Mouse (Mus musculus) embryo, embryonic 9.5 days (tissue): Measurements from ENCODE around the gene Rnf115.
"Not testable (repeated sequence)": the region's sequence is repeated elsewhere in the genome, so short reads cannot be mapped to it uniquely, and the experiment has no call there.

ENCODE experiments used
- DNase-seq: peaks from one replicate; pipeline ENCODE4 v3.0.0-alpha.2; 2017; ENCODE audit errors: extremely low spot score

The Rnf115 gene

DNA sequence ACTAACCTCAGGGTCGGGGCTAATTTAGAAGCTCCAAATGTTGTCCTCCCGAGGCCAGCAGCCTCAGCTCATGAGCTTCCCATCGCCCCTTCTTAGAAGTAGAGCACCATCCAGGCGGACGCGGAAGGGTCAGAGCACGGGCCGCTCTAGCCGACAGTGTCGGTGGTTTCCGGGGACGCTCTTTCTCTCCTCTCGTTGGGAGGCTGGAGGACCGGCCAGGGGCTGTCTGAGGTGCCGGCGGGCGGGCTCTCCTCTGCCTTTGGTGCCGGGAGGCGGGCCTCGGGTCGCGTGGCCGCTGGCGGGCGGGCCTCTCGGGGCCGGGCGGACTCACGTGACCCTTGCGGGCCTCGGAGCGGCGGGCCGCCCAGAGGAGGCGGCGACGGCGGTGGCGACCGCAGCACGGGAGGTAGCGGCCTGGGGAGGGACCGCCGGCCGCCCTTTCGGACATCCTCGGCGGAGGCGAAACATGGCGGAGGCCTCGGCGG, at the start of gene Rnf115, which contains the start of gene Polr3c:
Gene Rnf115, plus strand, starts transcription at position 322 of the 485 bp plus-strand sequence.
Gene Polr3c, minus strand, starts transcription at position 286 of the 485 bp plus-strand sequence.
- DNase-seq = peak; percentile 97

DNA sequence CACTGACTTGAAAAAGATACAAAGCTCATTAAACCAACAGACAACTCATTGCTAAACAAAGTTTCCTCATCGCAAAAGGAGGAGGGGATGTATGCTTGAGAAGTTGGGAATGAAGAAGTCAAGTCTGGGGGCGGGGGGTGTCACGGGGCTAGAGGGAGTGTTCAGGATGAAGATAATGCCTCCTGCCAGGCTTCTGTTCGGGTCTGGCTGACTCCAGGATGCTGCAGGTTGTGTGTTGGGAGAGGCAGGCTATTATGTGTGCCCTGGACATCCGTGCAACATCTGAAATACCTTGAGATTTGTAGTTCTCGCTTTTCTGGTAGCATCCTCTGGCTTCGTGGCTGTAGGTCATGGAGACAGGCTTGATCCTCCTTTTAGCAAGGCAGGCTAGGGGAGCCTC, 49.0 kb upstream of the Rnf115 start:
- no peak for DNase-seq

DNA sequence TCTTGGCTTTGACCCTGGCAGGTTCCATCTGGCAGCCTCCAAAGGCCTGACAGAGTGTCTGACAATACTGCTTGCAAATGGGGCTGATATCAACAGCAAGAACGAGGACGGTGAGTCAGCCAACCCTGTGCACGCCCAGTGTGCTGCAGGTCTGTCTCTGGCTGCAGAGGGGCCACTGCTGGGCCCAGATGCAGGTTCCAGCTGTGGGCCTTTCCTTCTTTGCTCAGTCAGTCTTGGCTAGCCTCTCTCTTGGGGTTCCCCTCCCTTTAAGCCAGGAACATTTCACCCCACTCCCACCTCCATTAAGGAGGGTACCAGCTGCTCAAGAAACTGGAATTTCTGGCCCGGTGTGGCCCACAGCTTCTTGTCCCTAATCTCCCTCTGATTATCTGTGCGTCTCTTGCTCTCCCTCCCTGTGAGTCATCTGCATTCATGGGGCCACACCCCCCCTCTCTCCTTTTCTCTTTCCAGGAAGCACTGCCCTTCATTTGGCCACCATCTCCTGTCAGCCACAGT, 48.2 kb upstream of the Rnf115 start:
- no peak for DNase-seq

DNA sequence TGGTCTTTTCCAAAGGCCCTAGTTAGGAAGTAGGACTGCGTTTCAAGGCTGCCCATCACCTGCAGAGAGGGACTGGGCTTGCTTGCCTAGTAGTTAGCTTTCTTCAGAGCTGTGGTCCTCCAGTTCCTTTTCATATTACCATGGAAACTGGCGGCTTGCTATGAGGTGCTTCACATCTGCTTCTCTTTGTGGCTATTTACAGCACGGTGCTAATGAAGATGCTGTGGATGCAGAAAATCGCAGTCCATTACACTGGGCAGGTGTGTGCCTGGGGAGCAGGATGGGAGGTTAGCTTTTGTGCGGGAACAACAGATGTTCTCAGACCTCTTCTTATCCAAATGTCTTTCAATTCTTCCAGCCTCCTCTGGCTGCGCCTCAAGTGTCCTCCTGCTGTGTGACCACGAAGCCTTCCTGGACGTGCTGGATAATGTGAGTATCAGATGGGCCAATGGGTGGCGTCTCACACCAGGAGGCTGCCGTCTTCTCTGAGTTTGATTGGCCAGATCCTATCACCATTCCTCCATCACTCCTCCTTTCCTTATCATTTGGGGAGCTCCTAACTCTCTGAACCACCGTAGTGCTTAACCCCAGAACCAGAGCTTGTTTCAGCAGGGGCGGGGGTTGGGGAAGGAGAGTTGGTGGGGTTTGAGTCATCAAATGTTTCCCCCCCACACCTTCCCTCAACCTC, 47.1 kb upstream of the Rnf115 start:
- DNase-seq = no peak

DNA sequence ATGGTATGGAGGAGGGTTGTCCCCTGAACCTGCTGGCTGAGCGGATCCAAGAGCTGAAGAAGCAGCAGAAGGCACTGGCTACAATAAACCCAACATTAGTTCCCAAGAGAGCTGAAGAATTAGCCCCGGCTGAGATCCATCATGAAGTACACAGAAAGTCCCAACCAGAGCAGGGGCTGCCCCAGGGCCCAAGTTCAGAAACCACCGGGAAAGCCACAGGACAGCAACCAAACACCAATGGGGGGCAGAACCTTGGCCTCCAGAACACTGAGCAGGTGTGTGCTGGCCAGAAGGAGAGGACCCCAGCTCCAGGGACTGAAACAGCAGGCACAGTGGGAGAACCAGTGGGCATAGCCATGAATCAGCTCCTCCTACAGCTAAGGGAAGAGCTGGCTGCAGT, 44.0 kb upstream of the Rnf115 start:
- DNase-seq = no peak

DNA sequence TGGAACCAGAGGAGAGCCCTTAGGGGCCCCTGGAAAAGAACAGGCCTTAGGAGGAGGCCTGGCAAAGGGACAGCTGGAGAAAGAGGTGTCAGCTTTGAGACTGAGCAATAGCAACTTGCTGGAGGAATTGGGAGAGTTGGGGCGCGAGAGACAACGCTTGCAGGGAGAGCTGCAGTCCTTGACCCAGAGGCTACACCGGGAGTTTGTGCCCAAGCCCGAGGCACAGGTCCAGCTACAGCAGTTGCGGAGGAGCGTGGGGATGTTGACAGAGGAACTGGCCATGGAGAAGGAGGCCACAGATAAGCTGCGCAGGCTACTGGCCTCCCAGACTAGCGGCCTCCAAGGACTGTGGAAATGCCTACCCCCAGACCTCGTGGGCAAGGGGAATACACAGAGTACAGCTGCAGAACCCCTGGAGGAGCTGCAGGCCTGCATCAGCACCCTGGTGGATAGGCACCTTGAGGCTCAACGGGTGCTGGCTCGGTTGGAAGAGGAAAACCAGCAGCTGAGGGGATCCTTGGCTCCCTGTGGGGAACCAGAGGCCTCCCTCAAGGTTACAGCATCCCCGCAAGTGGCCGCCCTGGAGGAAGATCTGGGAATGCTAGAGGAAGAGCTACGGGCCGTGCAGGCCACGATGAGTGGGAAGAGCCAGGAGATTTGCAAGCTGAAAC, 43.2 kb upstream of the Rnf115 start:
- no peak for DNase-seq

- no peak for DNase-seq
Observed at GRCm38 (mm10) chr3:96684822-96685156, 42.7 kb upstream of the Rnf115 start.

DNA sequence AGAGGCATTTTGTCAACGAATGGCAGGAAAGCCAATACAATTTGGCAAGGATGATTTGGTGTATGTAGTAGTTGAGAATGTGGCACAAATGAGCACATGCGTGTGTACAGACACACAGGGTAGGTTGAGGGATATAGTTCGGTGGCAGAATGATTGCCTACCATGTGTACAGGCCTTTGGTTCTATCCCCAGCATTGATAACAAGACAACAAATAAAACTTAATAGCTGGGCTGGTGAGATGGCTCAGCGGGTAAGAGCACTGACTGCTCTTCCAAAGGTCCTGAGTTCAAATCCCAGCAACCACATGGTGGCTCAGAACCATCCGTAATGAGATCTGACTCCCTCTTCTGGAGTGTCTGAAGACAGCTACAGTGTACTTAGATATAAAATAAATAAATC, 41.4 kb upstream of the Rnf115 start:
- not testable (repeated sequence) for DNase-seq

DNA sequence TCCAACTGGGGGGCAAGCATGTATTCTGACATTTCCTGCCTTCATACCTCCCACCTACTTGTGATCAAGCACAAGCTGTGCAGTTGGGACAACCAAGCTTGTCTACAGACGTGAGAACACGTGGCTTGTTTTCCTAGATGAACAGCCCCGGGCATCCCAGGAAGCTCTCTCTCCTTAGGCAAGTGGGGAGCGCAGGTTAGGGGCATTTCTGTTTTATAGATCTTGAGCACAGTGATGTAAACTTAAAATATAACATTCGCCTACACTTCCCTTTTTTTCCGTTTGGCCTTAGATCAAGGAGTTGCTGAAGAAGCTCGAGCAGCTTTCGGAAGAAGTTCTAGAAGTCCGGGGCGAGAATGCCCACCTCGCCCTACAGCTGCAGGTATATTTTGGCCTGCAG, 38.6 kb upstream of the Rnf115 start:
- DNase-seq = no peak

DNA sequence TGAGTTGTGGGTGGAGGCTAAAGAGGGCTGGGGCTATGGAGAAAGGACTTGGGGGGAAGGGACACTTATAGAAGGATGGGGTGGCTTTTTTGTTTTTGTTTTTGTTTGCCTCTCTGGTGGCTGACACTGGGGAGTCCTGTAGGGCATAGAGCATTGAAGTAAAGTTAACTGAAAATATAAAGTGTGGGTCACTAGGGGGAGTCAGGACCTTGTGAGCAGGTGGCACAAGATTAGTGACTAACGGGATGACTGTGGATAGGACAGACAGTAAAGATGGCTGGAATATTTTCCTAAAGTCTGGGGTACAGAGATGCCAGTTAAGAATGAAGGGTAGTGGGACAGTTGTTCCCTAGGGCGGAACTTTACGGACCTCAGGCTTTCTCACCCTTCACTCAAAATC, 37.2 kb upstream of the Rnf115 start:
- no peak for DNase-seq

DNA sequence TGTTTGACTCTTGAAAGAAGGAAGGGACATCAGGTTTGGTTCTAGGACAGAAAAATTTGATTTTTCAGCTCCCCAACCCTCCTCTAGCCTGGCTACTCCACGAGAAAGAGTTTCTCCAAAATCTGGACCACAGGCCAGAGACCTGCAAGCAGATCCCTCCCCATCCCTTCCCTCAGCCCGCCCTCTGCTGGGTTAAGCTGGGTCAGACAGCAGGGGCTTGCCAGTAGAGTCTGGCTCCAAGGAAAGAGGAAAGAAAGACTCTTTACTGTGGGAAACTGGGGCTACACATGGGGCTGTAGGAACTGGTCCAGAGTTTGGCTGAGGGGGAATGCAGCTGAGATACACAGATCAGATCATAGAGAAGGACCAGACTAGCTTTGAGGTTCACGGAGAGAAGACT, 35.0 kb upstream of the Rnf115 start:
- peak; percentile 57 for DNase-seq

GRCm38 (mm10) chr3:96693579-96693978, 33.9 kb upstream of the Rnf115 start:
- no peak for DNase-seq

DNA sequence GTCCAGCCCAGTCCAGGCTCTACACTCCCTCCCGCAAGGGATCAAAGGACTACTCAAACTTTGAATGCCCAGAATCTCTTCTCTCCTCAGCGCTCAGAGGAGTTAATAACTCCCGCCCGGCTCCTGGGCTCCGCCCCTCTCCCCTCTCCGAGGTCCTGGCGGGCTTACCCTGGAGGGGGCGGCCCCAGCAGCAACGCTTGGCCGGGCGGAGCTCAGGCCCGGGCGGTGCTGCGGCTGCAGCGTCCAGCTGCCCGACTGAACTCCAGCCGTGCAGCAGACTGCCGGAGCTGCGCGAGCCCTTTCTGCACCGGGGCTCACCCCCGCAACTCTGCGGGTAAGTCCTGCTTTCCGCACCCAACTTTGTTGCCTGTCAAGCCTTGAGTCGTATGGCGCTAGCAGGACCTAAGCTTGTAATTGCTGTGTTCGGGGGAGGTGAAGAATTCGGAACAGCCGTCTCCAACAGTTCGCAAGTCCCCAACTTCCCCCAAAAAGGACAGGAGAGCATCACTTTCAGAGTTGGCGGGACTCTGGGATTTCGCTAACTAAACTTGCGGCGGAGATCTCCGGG, 31.2 kb upstream of the Rnf115 start, which contains the start of gene Pias3:
Gene Pias3, plus strand, starts transcription at position 187 of the 568 bp plus-strand sequence.
- peak; percentile 84 for DNase-seq

- DNase-seq = peak; percentile 95
Observed at GRCm38 (mm10) chr3:96696766-96697732, 30.4 kb upstream of the Rnf115 start.

GRCm38 (mm10) chr3:96698993-96699690, 28.3 kb upstream of the Rnf115 start:
- no peak for DNase-seq

DNA sequence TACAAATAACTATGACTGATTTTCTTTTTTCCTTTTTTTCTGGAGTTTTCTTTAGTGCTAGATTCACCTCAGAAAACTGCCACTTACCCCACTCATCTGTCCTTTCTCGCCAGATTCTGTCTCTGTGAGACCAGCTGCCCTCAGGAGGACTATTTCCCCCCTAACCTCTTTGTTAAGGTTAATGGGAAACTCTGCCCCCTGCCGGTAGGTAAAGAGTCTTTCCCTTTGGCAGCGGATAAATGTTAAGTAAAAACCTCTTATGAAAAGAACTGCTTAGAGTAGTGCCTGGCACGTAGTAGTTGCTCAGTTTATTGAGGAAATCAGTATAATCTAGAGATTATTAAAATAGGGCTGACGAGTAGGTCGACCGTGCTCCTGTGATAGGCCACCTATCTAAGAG, 27.1 kb upstream of the Rnf115 start:
- no peak for DNase-seq

GRCm38 (mm10) chr3:96701003-96701402, 26.5 kb upstream of the Rnf115 start:
- DNase-seq = no peak

DNA sequence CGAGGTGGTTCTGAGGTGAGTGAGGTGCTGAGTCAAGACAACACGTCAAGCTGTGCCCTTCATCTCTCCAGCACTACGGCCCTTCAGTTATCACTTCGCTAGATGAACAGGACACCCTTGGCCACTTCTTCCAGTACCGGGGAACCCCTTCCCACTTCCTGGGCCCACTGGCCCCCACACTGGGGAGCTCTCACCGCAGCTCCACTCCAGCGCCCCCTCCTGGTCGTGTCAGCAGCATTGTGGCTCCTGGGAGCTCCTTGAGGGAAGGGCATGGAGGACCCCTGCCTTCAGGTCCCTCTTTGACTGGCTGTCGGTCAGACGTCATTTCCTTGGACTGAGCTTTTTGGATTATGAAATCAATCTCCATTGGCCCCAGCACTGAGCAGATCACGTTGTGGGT, 22.7 kb upstream of the Rnf115 start:
- no peak for DNase-seq

GRCm38 (mm10) chr3:96706217-96706616, 21.2 kb upstream of the Rnf115 start:
- DNase-seq = no peak

GRCm38 (mm10) chr3:96706984-96707383, 20.5 kb upstream of the Rnf115 start:
- DNase-seq = no peak
